Mouse (Mus musculus): ENCODE results near the gene S100pbp.

The S100pbp gene

DNA sequence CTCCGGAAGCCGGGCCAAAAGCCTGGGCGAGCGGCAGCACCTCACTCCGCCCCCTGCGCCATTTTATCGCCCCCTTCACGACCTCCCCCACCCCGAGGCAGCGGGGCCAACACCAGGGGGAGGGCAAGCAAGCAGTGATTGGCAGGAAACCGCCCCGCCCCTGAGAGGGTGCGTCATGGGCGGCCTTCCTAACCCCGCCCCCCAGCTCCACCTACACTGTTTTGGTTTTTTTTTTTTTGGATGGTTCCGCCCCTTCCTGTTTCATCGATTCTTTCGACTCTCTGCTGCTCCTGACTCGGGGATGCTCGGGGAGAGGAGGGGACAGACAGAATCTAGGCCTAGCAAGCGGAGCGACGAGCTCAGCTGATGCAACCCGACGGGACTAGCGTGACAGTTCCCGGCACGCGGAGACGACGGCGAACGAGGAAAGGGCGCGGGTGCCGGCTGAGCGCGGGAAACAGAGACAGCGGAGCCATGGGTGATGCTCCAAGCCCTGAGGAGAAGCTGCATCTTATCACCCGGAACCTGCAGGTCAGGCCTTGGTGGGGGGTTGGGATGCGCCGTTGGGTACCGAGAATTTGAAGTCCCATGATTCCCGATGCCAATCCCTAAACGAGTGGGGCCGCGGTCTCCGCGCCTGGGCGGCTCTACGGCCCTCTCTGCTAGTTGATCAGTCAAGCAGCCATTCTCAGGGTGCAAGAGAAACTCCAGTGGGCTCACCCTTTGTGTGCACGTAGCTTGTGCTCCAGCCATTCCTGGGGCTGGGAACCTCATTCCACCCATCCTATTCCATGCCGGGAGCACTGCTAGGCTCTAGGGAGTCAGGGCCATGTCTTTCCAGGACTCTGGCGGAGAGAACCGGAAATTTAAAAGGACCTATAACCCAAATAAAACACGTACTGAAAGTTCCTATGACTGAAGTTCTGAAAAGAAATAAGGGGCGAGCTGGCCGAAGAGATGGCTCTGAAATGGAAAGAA, at the start of gene S100pbp, which contains the start of gene Yars:
S100pbp (minus strand) TSS at position 186 of the 978 bp plus-strand sequence.
Yars (plus strand) TSS at position 219 of the 978 bp plus-strand sequence.
- peak; percentile 96 for DNase-seq (ENCODE audit: extremely low read depth, insufficient read length, low spot score)

DNA sequence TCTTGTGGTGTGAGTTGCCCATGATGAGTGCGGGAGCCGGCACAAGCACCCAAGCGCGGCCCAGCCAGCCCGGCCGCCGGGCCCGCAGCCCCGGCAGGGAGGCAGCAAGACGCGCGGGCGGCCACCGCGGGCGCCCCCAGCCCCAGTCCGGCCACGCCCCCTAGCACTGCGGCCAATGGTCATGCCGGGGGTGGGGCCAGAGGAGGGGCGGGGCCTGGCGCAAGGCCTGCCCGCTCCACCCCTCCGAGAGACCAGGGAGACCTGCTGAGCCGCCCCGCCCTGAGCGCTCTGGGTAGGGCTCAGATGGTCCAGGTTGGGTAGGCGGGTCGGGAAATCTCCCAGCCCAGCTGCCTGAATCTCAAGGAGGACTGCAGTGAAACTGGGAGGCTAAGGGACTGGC, 49.5 kb upstream of the S100pbp start:
- no peak for DNase-seq (ENCODE audit: extremely low read depth, insufficient read length, low spot score)

DNA sequence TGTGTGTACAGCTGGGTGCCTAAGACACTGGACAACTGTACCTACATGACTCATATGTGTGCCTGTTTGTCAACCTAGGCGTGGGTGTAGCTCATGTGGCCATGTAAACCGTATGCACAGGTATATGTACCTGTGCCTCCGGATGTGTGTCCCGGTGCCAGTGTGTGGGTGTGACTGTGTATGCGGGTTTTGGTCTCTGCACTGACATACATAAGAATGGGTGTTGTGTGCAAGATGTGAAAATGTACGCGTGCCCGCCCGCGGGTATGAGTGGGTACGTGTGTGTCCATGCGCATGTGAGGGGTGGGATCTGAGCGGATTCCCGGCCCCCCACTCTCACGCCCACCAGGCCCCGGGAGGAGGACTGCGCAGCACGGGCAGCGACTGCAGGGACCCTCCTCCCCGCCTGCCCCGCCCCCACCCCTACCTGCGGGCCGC, 49.1 kb upstream of the S100pbp start:
- DNase-seq (ENCODE audit: extremely low read depth, insufficient read length, low spot score): no peak

DNA sequence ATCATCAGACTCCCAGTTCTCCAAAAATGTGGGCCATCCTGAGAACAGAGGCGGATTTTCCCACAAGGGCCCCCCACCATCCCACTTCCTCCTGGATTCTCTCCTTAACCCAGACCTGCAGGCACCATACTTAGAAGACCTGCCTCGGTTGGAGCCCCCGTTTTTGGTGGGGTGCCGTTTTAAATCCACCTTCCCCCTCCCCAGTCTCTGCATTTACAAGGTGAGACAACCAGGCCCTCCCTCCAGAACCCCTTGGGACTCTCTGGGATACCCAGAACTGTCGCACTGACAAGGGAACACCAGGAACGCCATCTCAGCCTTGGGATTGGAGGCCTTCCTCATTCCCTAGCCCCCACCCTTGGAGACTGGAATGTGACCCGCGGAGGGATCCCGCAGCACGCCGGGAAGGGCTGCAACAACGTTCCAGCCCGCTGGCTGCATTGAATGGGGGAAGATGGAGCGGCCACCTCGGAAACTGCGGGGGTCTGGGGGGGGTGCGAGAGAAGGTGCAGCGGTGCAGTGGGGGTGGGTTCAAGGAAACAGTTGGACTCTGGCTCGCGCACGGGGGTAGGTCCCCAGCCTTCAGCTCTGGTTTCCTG, 48.4 kb upstream of the S100pbp start:
- DNase-seq (ENCODE audit: extremely low read depth, insufficient read length, low spot score): no peak

DNA sequence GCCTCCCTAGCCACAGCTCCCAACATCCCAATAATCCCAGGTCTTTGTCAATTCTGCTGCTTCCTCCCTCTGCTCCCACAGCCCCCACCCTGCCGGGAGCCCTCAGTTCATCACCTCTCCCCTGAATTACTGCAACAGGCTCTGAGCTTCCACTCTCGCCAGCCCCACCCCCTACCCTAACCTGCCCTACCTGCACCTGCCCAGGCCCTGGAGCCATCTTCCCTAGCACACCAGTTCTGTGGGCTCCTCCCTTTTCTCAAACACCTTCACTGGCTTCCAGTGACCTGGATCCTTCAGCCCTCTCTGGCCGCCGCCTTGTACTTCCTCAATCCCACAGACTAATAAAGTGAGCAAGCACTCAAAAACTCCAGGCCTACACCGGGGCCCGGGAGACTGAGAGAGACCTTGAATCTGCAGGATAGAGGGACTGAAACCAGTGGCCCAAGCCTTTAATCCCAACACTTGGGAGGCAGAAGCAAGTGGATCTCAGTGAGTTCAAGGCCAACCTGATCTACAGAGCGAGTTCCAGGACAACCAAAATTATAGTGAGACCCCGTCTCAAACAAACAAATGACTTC, 46.8 kb upstream of the S100pbp start:
- DNase-seq (ENCODE audit: extremely low read depth, insufficient read length, low spot score): no peak

DNA sequence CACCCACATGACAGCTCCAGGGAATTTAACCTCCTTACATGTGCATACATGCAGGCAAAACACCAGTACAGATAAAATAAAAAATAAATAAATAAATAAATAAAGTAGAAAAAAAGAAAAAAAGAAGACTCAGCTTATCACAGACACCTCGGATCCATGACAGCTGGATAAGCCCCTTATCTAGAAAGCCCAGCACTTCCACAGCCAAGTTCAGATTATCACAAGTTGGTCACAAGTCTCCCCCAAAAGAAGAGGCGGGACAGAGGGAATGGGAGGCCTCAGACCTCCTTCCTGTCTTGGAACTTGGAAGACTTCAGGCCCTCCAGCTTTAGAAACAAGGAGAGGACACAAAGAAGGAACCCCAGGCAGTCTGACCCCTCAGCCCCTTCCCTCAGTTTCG, 45.6 kb upstream of the S100pbp start:
- no peak for DNase-seq (ENCODE audit: extremely low read depth, insufficient read length, low spot score)

DNA sequence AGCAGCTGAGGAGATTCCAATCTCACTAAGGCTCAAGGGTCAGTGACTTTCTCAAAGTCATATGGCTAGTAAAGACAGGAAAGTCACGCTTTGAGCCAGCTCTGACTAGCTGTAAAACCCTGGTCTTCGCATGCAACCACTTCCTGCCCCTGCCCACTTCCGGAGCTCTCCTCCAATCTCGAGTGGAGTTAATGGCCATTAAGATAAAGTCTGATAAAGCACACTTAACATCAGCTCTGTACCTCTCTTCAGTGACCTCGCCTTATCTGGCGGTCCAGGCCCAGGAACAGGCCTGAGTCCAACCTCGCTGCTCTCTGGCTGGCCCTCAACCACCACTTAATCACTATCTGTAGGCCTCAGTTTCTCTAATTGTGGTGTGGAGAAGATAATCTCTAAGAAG, 45.0 kb upstream of the S100pbp start:
- DNase-seq (ENCODE audit: extremely low read depth, insufficient read length, low spot score): no peak

DNA sequence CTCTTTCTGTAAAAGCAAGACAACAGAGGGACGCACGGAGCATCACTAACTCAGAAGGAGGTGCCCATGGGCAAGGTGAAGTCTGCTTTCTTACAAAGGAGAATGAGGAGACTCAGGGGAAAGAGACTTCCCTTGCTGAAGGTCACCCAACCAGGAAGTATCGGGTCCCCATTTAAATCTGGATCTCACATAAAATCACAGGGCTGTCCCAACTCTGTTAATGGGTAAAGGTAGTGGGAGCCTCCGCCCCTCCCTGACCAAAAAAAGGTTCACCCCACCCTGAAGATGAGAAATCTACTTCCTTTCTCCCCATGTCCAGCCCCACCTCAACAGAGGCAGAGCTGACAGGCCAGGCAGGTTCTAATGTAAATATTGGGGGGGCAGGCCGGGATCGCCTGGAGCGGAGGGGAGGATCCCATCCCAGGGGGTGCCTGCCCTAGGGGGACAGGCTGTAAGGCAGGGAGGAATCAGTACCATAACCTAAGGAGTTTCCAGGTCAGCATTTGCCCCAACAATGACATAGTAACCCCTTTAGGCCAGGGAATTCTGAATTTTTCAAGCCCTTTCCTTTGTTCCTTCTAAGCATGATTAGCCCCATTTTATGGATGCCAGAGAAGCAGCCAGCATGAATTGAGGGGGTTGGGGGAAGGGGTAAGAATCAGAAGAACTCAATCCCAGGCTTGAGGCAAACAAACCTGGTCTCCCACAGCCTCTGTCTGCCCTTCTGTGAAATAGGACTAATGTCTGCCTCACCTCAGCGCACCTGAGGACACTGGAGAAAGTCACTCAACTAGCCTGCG, 43.2 kb upstream of the S100pbp start:
- DNase-seq (ENCODE audit: extremely low read depth, insufficient read length, low spot score): no peak

DNA sequence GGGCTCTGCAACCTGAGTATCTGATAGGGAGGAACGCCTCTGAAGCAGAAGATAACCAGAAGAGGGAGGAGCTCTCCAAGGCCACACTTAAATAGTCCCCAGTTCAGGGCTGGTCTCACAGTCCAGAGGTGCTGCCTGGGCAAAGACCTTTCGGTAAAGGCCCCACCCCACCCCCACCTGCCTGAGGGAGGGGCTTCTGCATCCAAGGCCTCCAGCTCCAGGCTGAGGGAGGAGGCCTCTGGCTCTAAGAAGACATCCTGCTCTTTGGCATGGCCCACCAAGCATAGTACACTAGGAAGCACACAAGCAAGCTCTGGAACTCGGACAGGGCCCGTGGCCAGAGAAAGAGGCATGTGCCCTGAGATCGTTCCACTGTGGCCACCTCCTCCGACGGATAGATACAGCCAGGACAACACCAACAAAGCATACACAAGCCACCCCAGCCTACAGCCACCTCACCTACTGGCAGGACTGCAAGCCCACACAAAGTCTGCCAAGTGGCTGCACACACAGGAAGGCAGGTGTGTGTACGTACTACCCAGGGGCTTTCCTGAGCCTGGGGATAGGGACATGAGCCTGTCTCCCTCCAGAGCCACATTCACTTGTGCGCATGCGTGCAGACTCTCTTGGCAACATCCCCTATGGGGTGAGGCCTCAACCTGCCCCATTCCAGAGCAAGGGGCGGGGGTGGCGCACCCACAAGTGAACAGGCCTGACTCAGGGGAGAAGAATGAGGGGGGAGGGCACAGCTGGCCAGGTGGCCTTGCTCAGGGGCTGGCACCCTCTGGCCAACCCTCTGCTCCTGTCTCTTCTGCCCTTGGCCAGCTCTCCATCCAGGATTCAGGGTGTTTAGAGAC, 42.3 kb upstream of the S100pbp start:
- DNase-seq (ENCODE audit: extremely low read depth, insufficient read length, low spot score): peak; percentile 88

DNA sequence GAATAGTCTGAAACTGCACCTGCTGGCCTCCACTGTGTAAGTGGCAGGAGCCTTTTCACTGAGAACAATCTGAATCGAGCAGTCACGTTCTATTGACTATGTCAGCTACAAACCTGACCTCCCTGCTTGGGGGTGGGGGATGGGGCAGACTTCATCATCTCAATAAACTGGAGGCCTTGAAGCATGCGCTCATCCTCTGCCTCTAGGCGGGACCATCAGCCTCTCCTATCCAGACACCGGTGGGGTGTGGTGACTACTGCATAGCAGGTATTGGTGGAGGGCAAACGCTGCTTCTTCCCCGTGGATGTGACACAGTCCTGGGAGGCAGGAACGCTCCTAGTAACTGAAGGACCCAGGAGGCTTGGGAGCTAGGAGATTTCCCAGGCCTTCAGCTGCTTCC, 41.4 kb upstream of the S100pbp start:
- no peak for DNase-seq (ENCODE audit: extremely low read depth, insufficient read length, low spot score)

DNA sequence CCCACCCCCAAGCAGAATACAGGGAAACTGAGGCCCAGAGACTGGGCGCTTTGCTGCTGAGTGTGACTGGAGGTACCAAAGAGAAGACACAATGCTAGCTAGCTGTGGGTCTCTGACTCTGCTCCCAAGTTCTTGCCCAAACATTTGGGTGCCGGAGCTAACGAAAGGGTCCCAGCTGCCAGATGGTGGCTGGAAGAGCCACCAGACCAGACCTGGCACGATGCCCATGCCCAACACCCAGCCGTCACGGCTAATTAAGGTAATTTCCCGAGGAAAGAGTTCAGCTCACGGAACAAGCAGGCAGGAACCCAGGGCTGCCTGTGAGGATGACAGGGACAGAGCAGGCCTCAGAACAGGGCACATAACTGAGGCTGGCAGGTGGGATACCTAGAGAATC, 38.5 kb upstream of the S100pbp start:
- DNase-seq (ENCODE audit: extremely low read depth, insufficient read length, low spot score): peak; percentile 49

DNA sequence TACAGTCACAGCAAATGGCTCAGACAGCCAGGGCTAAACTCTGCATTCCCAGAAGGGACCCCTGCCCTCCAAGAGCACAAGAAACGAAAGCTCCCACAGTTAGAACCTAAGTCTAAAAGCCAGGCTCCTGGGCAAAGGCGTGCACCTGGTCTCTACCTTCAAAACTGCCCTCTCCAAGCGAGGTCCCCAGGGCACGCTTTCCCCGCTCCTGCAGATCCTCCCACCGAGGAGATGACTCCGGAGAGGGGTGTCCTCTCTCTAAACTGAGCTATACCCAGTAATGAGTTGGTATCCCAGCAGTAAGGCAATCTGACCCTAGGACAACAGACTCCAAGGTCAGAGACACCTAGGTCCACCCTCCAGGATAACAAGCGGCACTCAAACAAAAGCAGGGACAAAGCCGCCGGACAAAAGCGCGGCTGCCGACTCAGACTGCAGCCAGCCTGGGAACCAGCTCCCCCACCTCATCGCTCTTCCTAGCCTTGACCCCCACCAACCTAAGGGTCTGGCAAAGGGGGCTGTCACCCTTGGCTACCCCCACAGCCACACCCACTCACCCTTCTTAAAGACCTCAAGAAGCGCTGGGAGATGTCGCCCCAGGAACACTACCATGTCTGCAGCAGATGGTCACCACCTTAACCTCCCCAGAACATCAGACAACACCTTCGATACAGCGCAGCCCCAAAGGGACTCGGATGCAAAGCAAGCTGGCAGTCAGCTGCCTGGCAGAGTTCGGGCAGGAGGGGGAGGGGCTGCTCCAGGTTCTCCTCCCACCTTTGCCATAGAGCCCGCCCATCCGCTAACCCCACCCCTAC, 37.9 kb upstream of the S100pbp start:
- DNase-seq (ENCODE audit: extremely low read depth, insufficient read length, low spot score): no peak

DNA sequence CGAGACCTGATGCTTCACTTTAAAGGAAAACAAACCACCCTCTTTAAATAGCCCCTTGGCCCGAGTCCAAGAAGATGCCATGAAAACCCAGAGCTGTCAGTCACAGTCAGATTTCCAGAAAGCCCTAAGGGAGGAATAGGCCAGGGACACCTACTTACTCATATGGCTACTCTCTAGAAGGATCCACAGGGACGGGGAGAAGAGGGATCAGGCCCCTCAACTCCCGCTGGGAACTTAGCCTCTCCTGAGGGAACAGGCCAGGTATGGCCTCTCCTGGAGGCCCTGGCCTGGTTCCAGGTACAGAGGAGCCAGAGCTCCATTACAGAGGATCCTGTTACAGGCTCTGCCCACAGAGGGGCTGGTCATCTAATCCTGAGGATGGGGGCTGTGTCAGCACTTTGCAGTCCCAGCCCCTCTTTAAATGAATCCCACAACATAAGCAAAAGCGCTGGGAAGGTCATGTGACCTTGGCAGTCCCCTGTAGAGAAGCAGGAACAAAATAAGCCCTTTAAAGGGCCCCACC, 37.0 kb upstream of the S100pbp start:
- no peak for DNase-seq (ENCODE audit: extremely low read depth, insufficient read length, low spot score)

DNA sequence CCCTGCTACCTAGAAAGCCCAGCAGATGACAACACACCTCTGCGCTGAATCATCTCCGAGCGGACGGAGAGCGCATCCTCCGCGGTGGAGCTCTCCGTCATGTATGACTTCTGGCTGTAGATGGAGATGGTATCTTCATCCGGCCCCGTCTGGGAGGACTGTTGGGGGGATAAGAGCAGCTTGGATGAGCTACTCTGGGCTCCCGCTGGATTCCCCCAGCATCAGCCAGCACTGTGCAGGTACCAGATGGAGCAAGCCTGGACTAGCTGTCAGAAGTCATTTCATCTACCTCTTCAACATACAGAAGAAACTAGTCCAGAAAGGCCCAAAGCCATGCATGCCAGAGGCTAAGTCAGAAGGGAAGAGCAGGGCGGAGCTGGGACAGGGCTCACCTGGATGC, 35.8 kb upstream of the S100pbp start:
- DNase-seq (ENCODE audit: extremely low read depth, insufficient read length, low spot score): no peak

DNA sequence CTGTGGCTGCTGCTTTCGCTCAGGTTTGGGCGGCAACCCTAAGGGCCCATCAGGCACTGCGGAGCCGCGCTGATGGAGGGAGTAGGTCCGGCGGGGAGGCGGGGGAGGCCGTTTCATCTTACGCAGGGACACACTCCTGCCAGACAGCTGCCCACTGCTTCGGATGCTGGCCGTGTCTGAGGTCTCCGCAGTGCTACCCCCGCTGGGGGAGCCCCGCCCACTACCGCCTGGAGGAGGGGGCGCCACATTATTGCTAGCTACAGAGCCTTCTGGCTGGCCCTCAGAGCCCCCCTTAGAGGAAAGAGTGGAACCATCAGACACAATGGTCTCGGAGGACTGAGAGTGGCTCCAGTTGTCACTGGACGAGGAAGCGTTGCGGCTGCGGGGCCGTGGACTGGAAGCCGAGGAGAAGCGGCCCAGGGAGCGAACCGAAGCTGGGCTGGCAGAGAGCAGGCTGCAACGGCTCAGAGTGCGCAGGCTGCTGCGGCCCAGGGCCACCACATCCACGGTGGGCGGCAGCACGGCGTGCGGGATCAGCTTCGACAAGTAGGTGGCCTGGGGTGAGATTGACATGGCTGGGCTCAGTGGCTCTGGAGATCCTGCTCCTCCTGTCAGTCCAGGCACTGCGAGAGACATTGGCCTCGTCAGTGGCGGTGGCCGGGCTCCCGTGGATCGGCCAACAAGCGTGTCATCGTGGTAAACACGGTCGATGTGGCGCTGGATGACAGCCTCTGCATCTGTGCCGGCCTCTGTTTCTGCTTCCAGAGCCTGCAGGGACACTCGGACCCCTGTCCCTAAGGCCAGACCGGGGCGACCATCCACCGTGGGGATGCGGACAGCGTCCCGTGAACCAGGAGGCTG, 34.1 kb upstream of the S100pbp start:
- DNase-seq (ENCODE audit: extremely low read depth, insufficient read length, low spot score): no peak

DNA sequence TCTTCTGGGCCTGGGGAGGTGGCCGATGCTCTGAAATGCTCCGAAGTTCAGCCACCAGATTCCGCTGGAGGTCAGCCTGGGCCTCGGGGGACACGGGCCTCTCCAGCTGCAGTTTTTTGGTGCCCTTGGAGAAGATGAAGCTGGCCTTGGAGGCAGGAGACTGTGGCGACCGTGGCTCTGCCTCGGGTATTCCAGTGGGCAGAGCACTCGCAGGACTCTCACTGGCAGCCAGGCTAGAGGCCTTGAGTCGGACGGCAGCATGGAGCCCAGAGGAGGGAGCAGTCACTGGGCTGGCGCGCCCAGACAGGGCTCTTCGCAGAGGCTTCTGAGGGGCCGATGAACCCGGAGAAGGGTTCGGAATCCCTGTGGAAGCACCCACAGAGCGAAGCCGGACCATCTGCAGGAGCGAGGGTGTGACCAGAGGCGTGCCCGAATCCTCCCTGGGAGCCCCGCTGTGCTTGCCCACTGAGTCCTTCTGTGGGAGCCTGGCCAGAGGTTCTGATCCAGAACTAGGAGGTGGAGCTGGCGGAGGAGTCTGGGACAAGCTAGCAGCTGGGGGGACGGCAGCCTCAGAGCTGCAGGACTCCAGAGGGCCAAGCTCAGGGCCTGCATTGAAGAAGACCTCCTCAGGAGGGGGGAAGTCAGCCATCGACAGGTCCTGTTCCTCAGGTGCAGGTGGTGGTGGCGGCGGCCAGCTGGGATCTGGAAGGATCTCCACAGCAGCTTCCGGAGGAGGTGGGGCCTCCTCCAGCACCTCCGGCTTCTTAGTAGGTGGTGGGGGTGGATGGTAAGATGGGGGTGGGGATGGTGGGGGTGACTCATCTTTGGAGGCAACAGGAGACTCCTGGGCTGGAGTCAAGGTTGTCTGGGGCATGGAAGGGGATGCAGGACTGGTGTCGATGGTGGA, 32.7 kb upstream of the S100pbp start:
- no peak for DNase-seq (ENCODE audit: extremely low read depth, insufficient read length, low spot score)
